21 mouse cellular contexts compared by ENCODE assay signal in genomic region chr19:29508208-29508607, GRCm38 (mm10). TPM values are rescaled to one million over a fixed set of nuclear protein-coding genes. Genes with fewer than 3 reads are reported as not detected.
DNase-seq lines count a peak whose midpoint lies in the region; ATAC-seq and TF ChIP-seq lines count a peak whose summit lies in the region.
"Had no signal": no experiment of that assay in that cellular context is flagged by ENCODE, and none has a peak within 500 bp of the region (broad histone marks: within the 10 kb centered on the region; RNA-seq: fewer than 3 reads in every experiment).

No protein-coding gene starts in this region.

- H3K4me2 ChIP-seq in liver, postnatal 0 days (ENCODE audit: low read depth, low read length): no peak overlapping the region
- H3K4me2 ChIP-seq: embryonic facial prominence, embryonic 12.5 days; neural tube, embryonic 13.5 days had no signal

- intact Hi-C loops in gastrocnemius, adult 2 months (cut with DNase I): loop anchor here (10.0 kb wide), 1 partner anchor 533 kb away; no protein-coding TSS in a partner anchor

- no peak for TF ChIP-seq CTCF in gastrocnemius, adult 2 months (IDR thresholded peaks at IDR 0.05)
- TF ChIP-seq CTCF in liver, postnatal 0 days (IDR thresholded peaks at IDR 0.05; ENCODE audit: low read depth): no peak

- no peaks in the 10 kb centered on the region for H3K36me3 ChIP-seq in liver, postnatal 0 days (replicated peaks; ENCODE audit: insufficient read depth, low read length)
- H3K36me3 ChIP-seq: embryonic facial prominence, embryonic 12.5 days; limb, embryonic 10.5 days; neural tube, embryonic 13.5 days had no signal

- H3K4me1 ChIP-seq in liver, postnatal 0 days (ENCODE audit: insufficient read depth): no peaks in the 10 kb centered on the region
- peaks cover 22% of the 10 kb centered on the region for H3K4me1 ChIP-seq in brown adipose tissue, adult 24 weeks (ENCODE audit: control insufficient read depth, insufficient read depth, insufficient read length, low read length)
- H3K4me1 ChIP-seq: embryonic facial prominence, embryonic 12.5 days; limb, embryonic 10.5 days; neural tube, embryonic 13.5 days had no signal

- peak overlapping the region; percentile 74 for H3K27ac ChIP-seq in gastrocnemius, adult 2 months
- no peak overlapping the region for H3K27ac ChIP-seq in liver, postnatal 0 days (ENCODE audit: low read depth)
- peak overlapping the region; percentile 28 for H3K27ac ChIP-seq in brown adipose tissue, adult 24 weeks (replicated peaks; ENCODE audit: low read depth, low read length)
- H3K27ac ChIP-seq: embryonic facial prominence, embryonic 12.5 days; left cerebral cortex, adult 2 months; limb, embryonic 10.5 days; liver, embryonic 14.5 days; neural tube, embryonic 13.5 days had no signal

- peak; percentile 69 for DNase-seq in gastrocnemius, adult 2 months
- DNase-seq in gastrocnemius, adult 8-10 months (ENCODE audit: low spot score in 2 of 2): no peak
- no peak for DNase-seq in liver, postnatal 0 days
- no peak for DNase-seq in liver
- no peak for DNase-seq in right cerebral cortex, adult 2 months (ENCODE audit: low spot score in 2 of 2)
- no peak for DNase-seq in right cerebral cortex, postnatal 4 days
- DNase-seq: adrenal gland, adult 8-10 months; cerebellum, adult 18-20 months; cerebellum, postnatal 36 days; kidney, postnatal 10 days; thymus, postnatal 14 days had no signal

- no peaks in the 10 kb centered on the region for H3K9me3 ChIP-seq in liver, postnatal 0 days (ENCODE audit: low read length)
- H3K9me3 ChIP-seq: embryonic facial prominence, embryonic 12.5 days; limb, embryonic 10.5 days; neural tube, embryonic 13.5 days had no signal

- H3K27me3 ChIP-seq in liver, postnatal 0 days (ENCODE audit: insufficient read depth, low read length): no peaks in the 10 kb centered on the region
- H3K27me3 ChIP-seq: embryonic facial prominence, embryonic 12.5 days; neural tube, embryonic 13.5 days had no signal

- WGBS in liver, postnatal 0 days (ENCODE audit: insufficient replicate concordance): 59% methylated on average over 7 of the region's 7 CpGs

- H3K9ac ChIP-seq in liver, postnatal 0 days (replicated peaks): no peak overlapping the region
- H3K9ac ChIP-seq: embryonic facial prominence, embryonic 12.5 days; liver, embryonic 14.5 days; neural tube, embryonic 13.5 days had no signal

- TF ChIP-seq EP300 in liver, postnatal 0 days (IDR thresholded peaks at IDR 0.05; ENCODE audit: low read depth): no peak

- peak; percentile 41 for ATAC-seq in liver, postnatal 0 days
- ATAC-seq: forebrain, embryonic 16.5 days; hindbrain, embryonic 16.5 days; intestine, postnatal 0 days; lung, postnatal 0 days had no signal

- no peak overlapping the region for H3K4me3 ChIP-seq in gastrocnemius, adult 2 months
- no peak overlapping the region for H3K4me3 ChIP-seq in liver, postnatal 0 days (ENCODE audit: low read depth, low read length)
- H3K4me3 ChIP-seq in brown adipose tissue, adult 24 weeks (ENCODE audit: insufficient read depth, low read depth, low read length): no peak overlapping the region
- H3K4me3 ChIP-seq: embryonic facial prominence, embryonic 12.5 days; left cerebral cortex, adult 2 months; limb, embryonic 10.5 days; neural tube, embryonic 13.5 days had no signal

RNA-seq across cellular contexts. Expression of gene Ric1, which starts 13.9 kb away (rescaled TPM):
- total RNA-seq in gastrocnemius, adult 2 months (2021): 10 to 100 TPM; 24.4 to 27.3 TPM
- total RNA-seq in gastrocnemius, adult 8-10 months (2022): 10 to 100 TPM; 25.3 to 31.7 (median 29.7) TPM
- polyA plus RNA-seq in liver, postnatal 0 days (2015; fragmentation: Nextera tagmentation; extraction: Ambion mirVana): 7.8 and 7.9 TPM in 2 replicates
- polyA plus RNA-seq in brown adipose tissue, adult 24 weeks (2012; ENCODE audit: insufficient read depth, insufficient read length, missing spikeins): 21.6 and 23.3 TPM in 2 replicates
